Mouse (Mus musculus): ENCODE measurements at regions not wholly inside any gene's neighbourhood (a gene's known extent, or its start where the extent isn't known, plus 50 kb on each side); places are given as distances from the start of the nearest gene placed in this dataset.

GRCm38 (mm10) chr5:146661751-146662150, 76.7 kb upstream of the Gpr12 start:
- 68% methylated on average over 8 of the region's 8 CpGs for WGBS
- H3K9ac ChIP-seq (replicated peaks; ENCODE audit: low read depth, low read length): no peak overlapping the region
- H3K9me3 ChIP-seq (replicated peaks; ENCODE audit: control insufficient read depth, low read length): no peaks in the 10 kb centered on the region
- no peak overlapping the region for H3K27ac ChIP-seq (ENCODE audit: low read depth)
- H3K4me2 ChIP-seq (ENCODE audit: low read depth, low read length): no peak overlapping the region
- H3K4me1 ChIP-seq (ENCODE audit: control insufficient read depth, insufficient read depth): no peaks in the 10 kb centered on the region
- no peak for ATAC-seq (ENCODE audit: insufficient read depth, low read depth)
- no peaks in the 10 kb centered on the region for H3K27me3 ChIP-seq (ENCODE audit: control insufficient read depth, insufficient read depth, low read length)
- DNase-seq (ENCODE audit: low spot score): no peak
- H3K4me3 ChIP-seq (ENCODE audit: low read depth, low read length): no peak overlapping the region
- H3K36me3 ChIP-seq (replicated peaks; ENCODE audit: control insufficient read depth, insufficient read depth, low read length): no peaks in the 10 kb centered on the region
- no peak for TF ChIP-seq EP300 (IDR thresholded peaks at IDR 0.05; ENCODE audit: low read depth)
- TF ChIP-seq CTCF (IDR thresholded peaks at IDR 0.05; ENCODE audit: low read depth): no peak

DNA sequence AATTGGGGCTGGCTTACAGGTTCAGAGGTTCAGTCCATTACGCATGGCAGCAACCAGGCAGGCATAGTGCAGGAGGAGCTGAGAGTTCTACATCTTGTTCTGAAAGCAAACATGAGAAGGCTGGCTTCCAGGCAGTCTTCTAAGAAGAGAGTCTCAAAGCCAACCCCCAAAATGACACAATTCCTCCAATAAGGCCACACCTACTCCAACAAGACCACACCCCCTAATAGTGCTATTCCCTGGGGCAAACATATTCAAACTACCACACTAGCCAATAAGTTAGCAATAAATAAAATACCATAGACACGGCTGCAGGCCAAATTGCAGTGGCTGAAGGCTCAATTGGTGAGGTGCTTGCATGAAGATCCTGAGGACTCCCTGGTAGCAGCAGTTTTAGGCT, 72.2 kb upstream of the Gpr12 start:
- Histone ChIP-seq H3K4me2 (ENCODE audit: low read depth, low read length) (no peak overlapping the region), H3K27ac (ENCODE audit: low read depth) (no peak overlapping the region), H3K4me3 (ENCODE audit: low read depth, low read length) (no peak overlapping the region), H3K9ac (replicated peaks; ENCODE audit: low read depth, low read length) (no peak overlapping the region), H3K4me1 (ENCODE audit: control insufficient read depth, insufficient read depth) (no peaks in the 10 kb centered on the region), H3K9me3 (replicated peaks; ENCODE audit: control insufficient read depth, low read length) (no peaks in the 10 kb centered on the region), H3K27me3 (ENCODE audit: control insufficient read depth, insufficient read depth, low read length) (no peaks in the 10 kb centered on the region), H3K36me3 (replicated peaks; ENCODE audit: control insufficient read depth, insufficient read depth, low read length) (no peaks in the 10 kb centered on the region)
- 76% methylated on average over 2 of the region's 2 CpGs for WGBS
- ATAC-seq (ENCODE audit: insufficient read depth, low read depth) (no peak), DNase-seq (ENCODE audit: low spot score) (no peak)
- no peak for TF ChIP-seq CTCF (IDR thresholded peaks at IDR 0.05; ENCODE audit: low read depth)

DNA sequence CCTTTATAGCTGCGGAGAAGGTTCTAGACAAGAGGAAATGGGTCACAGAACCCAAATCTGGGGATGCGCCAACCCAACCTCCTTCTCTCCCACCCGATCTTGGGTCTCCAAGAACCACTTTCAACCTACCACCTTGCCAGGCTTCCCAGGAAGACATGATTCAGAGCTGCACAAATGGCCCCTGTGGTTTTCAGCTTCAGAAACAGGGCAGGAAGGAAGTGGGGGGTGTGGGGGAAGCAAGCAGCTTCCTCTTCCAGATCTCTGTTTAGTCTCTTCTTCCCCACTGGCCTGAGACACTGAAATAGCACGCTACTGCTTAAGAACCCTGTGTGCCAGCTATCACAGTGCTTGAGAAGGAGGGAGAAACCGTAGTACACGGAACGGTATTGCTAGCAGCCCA, 70.4 kb upstream of the Gpr12 start:
- no peak for DNase-seq (ENCODE audit: low spot score)
- Histone ChIP-seq H3K9ac (replicated peaks; ENCODE audit: low read depth, low read length) (no peak overlapping the region), H3K4me3 (ENCODE audit: low read depth, low read length) (no peak overlapping the region), H3K27ac (ENCODE audit: low read depth) (no peak overlapping the region), H3K4me1 (ENCODE audit: control insufficient read depth, insufficient read depth) (no peaks in the 10 kb centered on the region), H3K4me2 (ENCODE audit: low read depth, low read length) (no peak overlapping the region), H3K36me3 (replicated peaks; ENCODE audit: control insufficient read depth, insufficient read depth, low read length) (no peaks in the 10 kb centered on the region), H3K27me3 (ENCODE audit: control insufficient read depth, insufficient read depth, low read length) (no peaks in the 10 kb centered on the region), H3K9me3 (replicated peaks; ENCODE audit: control insufficient read depth, low read length) (no peaks in the 10 kb centered on the region)
- TF ChIP-seq EP300 (IDR thresholded peaks at IDR 0.05; ENCODE audit: low read depth) (no peak), CTCF (IDR thresholded peaks at IDR 0.05; ENCODE audit: low read depth) (no peak)
- WGBS: 43% methylated on average over 7 of the region's 7 CpGs
- ATAC-seq (ENCODE audit: insufficient read depth, low read depth): no peak

DNA sequence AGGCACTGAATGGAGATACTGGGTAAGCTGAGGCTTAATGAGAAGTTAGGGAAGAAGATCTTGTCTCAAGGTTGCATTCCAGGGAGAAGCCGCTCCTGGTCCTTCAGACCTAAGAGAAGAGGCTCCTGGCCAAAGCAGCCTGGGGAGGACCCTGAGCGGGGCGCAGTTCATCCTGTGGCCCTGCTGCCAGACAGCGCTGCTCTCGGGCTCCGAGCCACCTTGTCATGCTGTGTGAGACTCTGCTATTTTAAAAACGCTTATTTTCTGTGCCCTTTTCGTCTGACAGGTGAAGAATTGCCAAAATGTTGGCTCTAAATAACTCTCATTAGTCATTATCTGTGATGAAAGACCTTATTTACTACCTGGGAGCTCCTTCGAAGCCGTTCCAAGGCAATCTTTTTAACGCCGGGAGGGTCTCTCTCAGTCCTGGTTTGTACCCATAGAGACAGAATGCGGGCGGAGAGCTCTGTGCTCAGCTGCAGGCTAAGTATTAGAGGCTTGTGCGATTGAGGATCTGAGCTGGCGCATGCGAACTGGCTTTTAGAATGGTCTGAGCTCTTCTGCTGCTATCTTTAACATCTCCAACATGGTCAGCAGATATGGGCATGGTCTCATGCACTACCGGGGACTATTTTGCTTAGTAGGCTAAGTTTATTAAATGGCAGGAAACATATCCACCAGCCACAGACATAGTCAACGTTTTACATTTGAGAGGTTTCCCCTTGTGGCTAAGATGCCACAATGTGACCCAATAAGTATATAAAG, 68.8 kb upstream of the Gpr12 start:
- Histone ChIP-seq H3K4me3 (ENCODE audit: low read depth, low read length) (no peak overlapping the region), H3K27me3 (ENCODE audit: control insufficient read depth, insufficient read depth, low read length) (no peaks in the 10 kb centered on the region), H3K4me2 (ENCODE audit: low read depth, low read length) (no peak overlapping the region), H3K4me1 (ENCODE audit: control insufficient read depth, insufficient read depth) (no peaks in the 10 kb centered on the region), H3K27ac (ENCODE audit: low read depth) (no peak overlapping the region), H3K9ac (replicated peaks; ENCODE audit: low read depth, low read length) (no peak overlapping the region), H3K36me3 (replicated peaks; ENCODE audit: control insufficient read depth, insufficient read depth, low read length) (no peaks in the 10 kb centered on the region), H3K9me3 (replicated peaks; ENCODE audit: control insufficient read depth, low read length) (no peaks in the 10 kb centered on the region)
- 75% methylated on average over 19 of the region's 19 CpGs for WGBS
- DNase-seq (ENCODE audit: low spot score): no peak
- TF ChIP-seq CTCF (IDR thresholded peaks at IDR 0.05; ENCODE audit: low read depth) (no peak), EP300 (IDR thresholded peaks at IDR 0.05; ENCODE audit: low read depth) (no peak)
- ATAC-seq (ENCODE audit: insufficient read depth, low read depth): no peak

GRCm38 (mm10) chr5:146652874-146653273, 67.8 kb upstream of the Gpr12 start:
- TF ChIP-seq EP300 (IDR thresholded peaks at IDR 0.05; ENCODE audit: low read depth) (no peak), CTCF (IDR thresholded peaks at IDR 0.05; ENCODE audit: low read depth) (no peak)
- H3K36me3 ChIP-seq (replicated peaks; ENCODE audit: control insufficient read depth, insufficient read depth, low read length): no peaks in the 10 kb centered on the region
- no peaks in the 10 kb centered on the region for H3K9me3 ChIP-seq (replicated peaks; ENCODE audit: control insufficient read depth, low read length)
- no peak overlapping the region for H3K9ac ChIP-seq (replicated peaks; ENCODE audit: low read depth, low read length)
- H3K27me3 ChIP-seq (ENCODE audit: control insufficient read depth, insufficient read depth, low read length): no peaks in the 10 kb centered on the region
- H3K4me1 ChIP-seq (ENCODE audit: control insufficient read depth, insufficient read depth): no peaks in the 10 kb centered on the region
- H3K27ac ChIP-seq (ENCODE audit: low read depth): no peak overlapping the region
- no peak overlapping the region for H3K4me3 ChIP-seq (ENCODE audit: low read depth, low read length)
- WGBS: 52% methylated on average over 5 of the region's 5 CpGs
- no peak for ATAC-seq (ENCODE audit: insufficient read depth, low read depth)
- no peak for DNase-seq (ENCODE audit: low spot score)
- H3K4me2 ChIP-seq (ENCODE audit: low read depth, low read length): no peak overlapping the region

- no peaks in the 10 kb centered on the region for H3K4me1 ChIP-seq (ENCODE audit: control insufficient read depth, insufficient read depth)
- H3K27me3 ChIP-seq (ENCODE audit: control insufficient read depth, insufficient read depth, low read length): peaks cover 3% of the 10 kb centered on the region; the same call in 1 of the 2 replicates
- no peak overlapping the region for H3K9ac ChIP-seq (replicated peaks; ENCODE audit: low read depth, low read length)
- 66% methylated on average over 4 of the region's 4 CpGs for WGBS
- H3K36me3 ChIP-seq (replicated peaks; ENCODE audit: control insufficient read depth, insufficient read depth, low read length): no peaks in the 10 kb centered on the region
- no peak for ATAC-seq (ENCODE audit: insufficient read depth, low read depth)
- no peak for DNase-seq (ENCODE audit: low spot score)
- H3K4me3 ChIP-seq (ENCODE audit: low read depth, low read length): no peak overlapping the region
- no peak overlapping the region for H3K27ac ChIP-seq (ENCODE audit: low read depth)
- no peak overlapping the region for H3K4me2 ChIP-seq (ENCODE audit: low read depth, low read length)
- TF ChIP-seq CTCF (IDR thresholded peaks at IDR 0.05; ENCODE audit: low read depth) (no peak), EP300 (IDR thresholded peaks at IDR 0.05; ENCODE audit: low read depth) (no peak)
- no peaks in the 10 kb centered on the region for H3K9me3 ChIP-seq (replicated peaks; ENCODE audit: control insufficient read depth, low read length)
Observed at GRCm38 (mm10) chr5:146648519-146649060, 63.6 kb upstream of the Gpr12 start.
